Mouse (Mus musculus): Measurements from ENCODE around the gene Slc4a4.
"Not testable (repeated sequence)": the region's sequence is repeated elsewhere in the genome, so short reads cannot be mapped to it uniquely, and the experiment has no call there.

Gene Slc4a4

GRCm38 (mm10) chr5:89090131-89090530 is 203.5 kb downstream of the Slc4a4 start:
- DNase-seq = peak; percentile 5 to 8

- DNase-seq = no peak
Measured at GRCm38 (mm10) chr5:89096371-89096770, 209.8 kb downstream of the Slc4a4 start.

- no peak for DNase-seq
Measured at GRCm38 (mm10) chr5:89097291-89097690, 210.7 kb downstream of the Slc4a4 start.

- no peak for DNase-seq
Measured at GRCm38 (mm10) chr5:89098121-89098520, 211.5 kb downstream of the Slc4a4 start.

- DNase-seq = no peak
Measured at GRCm38 (mm10) chr5:89099886-89100285, 213.3 kb downstream of the Slc4a4 start.

- no peak for DNase-seq
Measured at GRCm38 (mm10) chr5:89102560-89102959, 215.9 kb downstream of the Slc4a4 start.

- no peak for DNase-seq
Measured at GRCm38 (mm10) chr5:89105346-89105745, 218.7 kb downstream of the Slc4a4 start.

- no peak for DNase-seq
Measured at GRCm38 (mm10) chr5:89106217-89106616, 219.6 kb downstream of the Slc4a4 start.

GRCm38 (mm10) chr5:89108809-89109208 is 222.2 kb downstream of the Slc4a4 start:
- DNase-seq = no peak

GRCm38 (mm10) chr5:89109832-89110231 is 223.2 kb downstream of the Slc4a4 start:
- DNase-seq = no peak

- DNase-seq = not testable (repeated sequence)
Measured at GRCm38 (mm10) chr5:89111987-89112386, 225.4 kb downstream of the Slc4a4 start.

- DNase-seq = no peak
Measured at GRCm38 (mm10) chr5:89120881-89121280, 234.3 kb downstream of the Slc4a4 start.

- no peak for DNase-seq
Measured at GRCm38 (mm10) chr5:89123270-89123903, 236.8 kb downstream of the Slc4a4 start.

- DNase-seq = no peak
Measured at GRCm38 (mm10) chr5:89128210-89128609, 241.6 kb downstream of the Slc4a4 start.

- DNase-seq = no peak
Measured at GRCm38 (mm10) chr5:89135776-89136175, 249.2 kb downstream of the Slc4a4 start.

- no peak for DNase-seq
Measured at GRCm38 (mm10) chr5:89140070-89140469, 253.5 kb downstream of the Slc4a4 start.

GRCm38 (mm10) chr5:89141761-89142160 is 255.1 kb downstream of the Slc4a4 start:
- DNase-seq = no peak

- DNase-seq = no peak
Measured at GRCm38 (mm10) chr5:89146276-89146675, 259.7 kb downstream of the Slc4a4 start.

- DNase-seq = no peak
Measured at GRCm38 (mm10) chr5:89147282-89147790, 260.7 kb downstream of the Slc4a4 start.

GRCm38 (mm10) chr5:89149436-89150040 is 262.9 kb downstream of the Slc4a4 start:
- DNase-seq = no peak

GRCm38 (mm10) chr5:89151076-89151475 is 264.5 kb downstream of the Slc4a4 start:
- no peak for DNase-seq

GRCm38 (mm10) chr5:89171025-89171718 is 284.6 kb downstream of the Slc4a4 start:
- DNase-seq = no peak

- DNase-seq = no peak
Measured at GRCm38 (mm10) chr5:89190063-89190462, 303.4 kb downstream of the Slc4a4 start.

GRCm38 (mm10) chr5:89194654-89195053 is 308.0 kb downstream of the Slc4a4 start:
- DNase-seq = no peak
